Mouse (Mus musculus) spleen, adult 2 months (tissue): ENCODE results near the gene Otog. TPM values are rescaled to one million over a fixed set of nuclear protein-coding genes. Genes with fewer than 3 reads are reported as not detected.

Source experiments
- DNase-seq, 2 experiments: peaks; one replicate each; pipeline versions ENCODE4 v3.0.0 to v3.0.0-alpha.2; 2012 to 2021; ENCODE audit warnings: low spot score in 2 of 2, low read depth in 1 of 2
- H3K27ac ChIP-seq: fragments of 200-500 bp; 2 replicates; pipeline ENCODE4 v1.5.1; 2012; ENCODE audit warnings: low read length, inconsistent platforms; ENCODE audit not compliant: insufficient read depth
- H3K27me3 ChIP-seq: fragments of 200-500 bp; 2 replicates; pipeline ENCODE4 v1.6.1; 2012; ENCODE audit warnings: mild to moderate bottlenecking, moderate library complexity, low read length, inconsistent platforms; ENCODE audit not compliant: control insufficient read depth, insufficient read depth
- H3K36me3 ChIP-seq: fragments of 200-500 bp; 2 replicates; pipeline ENCODE4 v1.6.1; 2012; ENCODE audit warnings: mild to moderate bottlenecking, low read length, inconsistent platforms; ENCODE audit not compliant: control insufficient read depth, insufficient read depth
- H3K4me1 ChIP-seq: fragments of 200-500 bp; 2 replicates; pipeline ENCODE4 v1.6.1; 2011; ENCODE audit warnings: inconsistent platforms; ENCODE audit not compliant: control insufficient read depth, insufficient read depth, insufficient read length
- H3K4me3 ChIP-seq: fragments of 200-500 bp; 2 replicates; pipeline ENCODE4 v1.5.1; 2011; ENCODE audit warnings: mild to moderate bottlenecking, inconsistent platforms; ENCODE audit not compliant: insufficient read depth, insufficient read length; ENCODE audit errors: extremely low read depth
- CTCF ChIP-seq: fragments of 200-500 bp; IDR thresholded peaks from 2 replicates; pipeline ENCODE4 v1.5.1; 2011; ENCODE audit warnings: mild to moderate bottlenecking, inconsistent platforms; ENCODE audit not compliant: insufficient read depth, insufficient read length, insufficient replicate concordance; ENCODE audit errors: extremely low read depth
- POLR2A ChIP-seq: fragments of 200-500 bp; IDR thresholded peaks from 2 replicates; pipeline ENCODE4 v1.6.1; 2011; ENCODE audit warnings: low read depth, low read length, inconsistent platforms
- WGBS: fragments of 180-500 bp; shearing (Covaris S2); methylation state at CpG from one replicate; pipeline ENCODE4 v1.1.7; 2018; 5-methylcytosine and 5-hydroxymethylcytosine counted together
- polyA plus RNA-seq: library from polyadenylated mRNA; depleted of rRNA; stranded (reverse); fragments of >200 nt; gene quantifications from 2 replicates; pipeline ENCODE4 v1.2.3, GENCODE M21; 2012

Gene Otog
- polyA plus RNA-seq, 1 experiment, result not detected

- Histone ChIP-seq H3K4me1 (no peaks in the 10 kb centered on the region), H3K4me3 (no peak overlapping the region), H3K27me3 (no peaks in the 10 kb centered on the region), H3K27ac (no peak overlapping the region), H3K36me3 (no peaks in the 10 kb centered on the region)
- 64% methylated on average over 3 of the region's 3 CpGs for WGBS
- TF ChIP-seq CTCF, result no peak
- no peak for TF ChIP-seq POLR2A
- DNase-seq, result no peak
These were observed 80.5 kb downstream of the Otog start for GRCm38 (mm10) chr7:46321242-46321641.

- H3K4me3 ChIP-seq, result no peak overlapping the region
- H3K27me3 ChIP-seq, result no peaks in the 10 kb centered on the region
- 69% methylated on average over 4 of the region's 4 CpGs for WGBS
- no peak for TF ChIP-seq CTCF
- no peak for TF ChIP-seq POLR2A
- no peak overlapping the region for H3K27ac ChIP-seq
- no peaks in the 10 kb centered on the region for H3K4me1 ChIP-seq
- DNase-seq, result no peak
- H3K36me3 ChIP-seq, result no peaks in the 10 kb centered on the region
These were observed 87.1 kb downstream of the Otog start for GRCm38 (mm10) chr7:46327896-46328295.

- Histone ChIP-seq H3K27ac (no peak overlapping the region), H3K36me3 (no peaks in the 10 kb centered on the region), H3K4me3 (no peak overlapping the region), H3K27me3 (no peaks in the 10 kb centered on the region), H3K4me1 (no peaks in the 10 kb centered on the region)
- DNase-seq, result no peak
- TF ChIP-seq CTCF (no peak), POLR2A (no peak)
- 89% methylated on average over 9 of the region's 9 CpGs for WGBS
These were observed 96.6 kb downstream of the Otog start for GRCm38 (mm10) chr7:46337397-46337796.

- Histone ChIP-seq H3K27ac (no peak overlapping the region), H3K4me3 (no peak overlapping the region), H3K4me1 (no peaks in the 10 kb centered on the region), H3K27me3 (no peaks in the 10 kb centered on the region), H3K36me3 (no peaks in the 10 kb centered on the region)
- WGBS, result 45% methylated on average over 3 of the region's 3 CpGs
- DNase-seq, result no peak
- TF ChIP-seq POLR2A, result no peak
- no peak for TF ChIP-seq CTCF
These were observed 99.0 kb downstream of the Otog start for GRCm38 (mm10) chr7:46339818-46340217.

GRCm38 (mm10) chr7:46340295-46340694, 99.5 kb downstream of the Otog start:
- Histone ChIP-seq H3K4me1 (no peaks in the 10 kb centered on the region), H3K27me3 (no peaks in the 10 kb centered on the region), H3K36me3 (no peaks in the 10 kb centered on the region), H3K4me3 (no peak overlapping the region), H3K27ac (no peak overlapping the region)
- 84% methylated on average over 5 of the region's 5 CpGs for WGBS
- no peak for DNase-seq
- TF ChIP-seq POLR2A, result no peak
- no peak for TF ChIP-seq CTCF

- WGBS, result 84% methylated on average over 9 of the region's 9 CpGs
- TF ChIP-seq POLR2A, result no peak
- no peak for TF ChIP-seq CTCF
These were observed 100.7 kb downstream of the Otog start for GRCm38 (mm10) chr7:46341471-46341870.

GRCm38 (mm10) chr7:46347692-46348091, 106.9 kb downstream of the Otog start:
- Histone ChIP-seq H3K36me3 (no peaks in the 10 kb centered on the region), H3K27ac (no peak overlapping the region), H3K4me3 (no peak overlapping the region), H3K27me3 (peaks cover 8% of the 10 kb centered on the region), H3K4me1 (no peaks in the 10 kb centered on the region)
- TF ChIP-seq CTCF (no peak), POLR2A (no peak)
- 67% methylated on average over 4 of the region's 4 CpGs for WGBS
- no peak for DNase-seq

More at GRCm38 (mm10) chr7:46341471-46341870, 100.7 kb downstream of the Otog start:
- no peaks in the 10 kb centered on the region for H3K4me1 ChIP-seq
- no peak overlapping the region for H3K27ac ChIP-seq
- no peaks in the 10 kb centered on the region for H3K27me3 ChIP-seq
- H3K4me3 ChIP-seq, result no peak overlapping the region
- DNase-seq, result no peak
- no peaks in the 10 kb centered on the region for H3K36me3 ChIP-seq
